In genomic region chr13:37763800-37764407, GRCm38 (mm10) we compare ENCODE assay signal across 13 mouse cellular contexts.
"Had no signal": no experiment of that assay in that cellular context is flagged by ENCODE, and none has a peak within 500 bp of the region (broad histone marks: within the 10 kb centered on the region; RNA-seq: fewer than 3 reads in every experiment).

No protein-coding gene starts in this region.

- H3K36me3 ChIP-seq: limb, embryonic 10.5 days; liver, embryonic 15.5 days; midbrain, embryonic 15.5 days; neural tube, embryonic 15.5 days had no signal

- H3K9me3 ChIP-seq: limb, embryonic 10.5 days; liver, embryonic 15.5 days; midbrain, embryonic 15.5 days; neural tube, embryonic 15.5 days had no signal

- ATAC-seq: lung, postnatal 0 days; midbrain, embryonic 15.5 days had no signal

- H3K4me2 ChIP-seq: liver, embryonic 11.5 days; liver, embryonic 15.5 days; midbrain, embryonic 15.5 days; neural tube, embryonic 15.5 days had no signal

- H3K27ac ChIP-seq: left cerebral cortex, adult 2 months; limb, embryonic 10.5 days; liver, embryonic 15.5 days; midbrain, embryonic 15.5 days; neural tube, embryonic 15.5 days had no signal

- H3K9ac ChIP-seq: liver, embryonic 15.5 days; midbrain, embryonic 15.5 days; neural tube, embryonic 15.5 days had no signal

- H3K4me3 ChIP-seq: left cerebral cortex, adult 2 months; limb, embryonic 10.5 days; liver, embryonic 15.5 days; midbrain, embryonic 15.5 days; neural tube, embryonic 15.5 days had no signal

- H3K27me3 ChIP-seq: liver, embryonic 15.5 days; neural tube, embryonic 15.5 days had no signal

- DNase-seq: kidney, adult 8-10 months; kidney, postnatal 25 days; lung, adult 2 months; lung, postnatal 36 days; right cerebral cortex, postnatal 25 days; thymus, postnatal 4 days had no signal
